Mouse (Mus musculus) liver, adult (tissue): ENCODE measurements around the gene Efcab5.

Source experiments
- GATA4 ChIP-seq: IDR thresholded peaks from 2 replicates; pipeline ENCODE4 v1.6.1; 2014; ENCODE audit warnings: mild to moderate bottlenecking, low read length; ENCODE audit not compliant: insufficient replicate concordance

Efcab5 gene

GRCm38 (mm10) chr11:77193941-77194553, 5.3 kb upstream of the Efcab5 start:
- TF ChIP-seq GATA4: no peak

GRCm38 (mm10) chr11:77193410-77193809, 4.6 kb upstream of the Efcab5 start:
- no peak for TF ChIP-seq GATA4

DNA sequence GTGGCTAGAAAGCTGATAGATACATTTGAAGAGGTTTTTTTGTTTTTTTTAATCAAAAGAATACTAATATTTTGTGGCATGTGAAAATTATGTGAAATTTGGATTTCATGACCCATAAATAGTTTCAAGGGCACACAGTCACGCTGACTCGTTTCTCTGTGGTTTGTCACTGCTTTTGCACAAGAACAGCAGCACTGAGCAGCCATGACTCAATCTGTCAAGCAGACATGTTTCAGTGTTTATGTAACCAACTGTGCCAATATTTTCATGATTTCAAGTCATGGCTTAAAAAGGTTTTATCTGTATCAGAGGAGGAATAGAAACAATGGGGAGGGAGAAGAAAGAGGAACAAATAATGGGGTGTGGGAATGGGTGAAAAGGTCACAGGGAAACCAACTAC, 3.8 kb downstream of the Efcab5 start:
- no peak for TF ChIP-seq GATA4

DNA sequence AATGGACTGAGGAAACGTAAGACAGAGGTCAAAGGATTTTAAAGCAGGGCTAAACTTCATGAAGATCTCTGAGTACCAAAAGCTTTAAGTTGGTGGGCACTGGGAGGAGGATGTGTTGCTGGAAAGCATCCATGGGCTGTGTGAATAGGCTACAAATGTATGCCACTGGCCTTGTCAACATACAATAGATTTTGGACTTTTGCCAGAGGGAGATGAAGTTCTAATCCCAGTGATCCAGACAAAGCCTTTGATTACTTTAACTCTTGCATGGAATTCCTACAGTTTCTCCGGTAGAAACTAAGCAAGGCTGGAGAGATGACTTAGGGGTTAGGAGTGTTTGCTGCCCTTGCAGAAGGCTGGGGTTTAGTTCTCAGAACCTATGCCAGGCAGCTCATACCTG, 6.2 kb downstream of the Efcab5 start:
- no peak for TF ChIP-seq GATA4

- no peak for TF ChIP-seq GATA4
These were observed 6.7 kb downstream of the Efcab5 start for GRCm38 (mm10) chr11:77182041-77182440.

DNA sequence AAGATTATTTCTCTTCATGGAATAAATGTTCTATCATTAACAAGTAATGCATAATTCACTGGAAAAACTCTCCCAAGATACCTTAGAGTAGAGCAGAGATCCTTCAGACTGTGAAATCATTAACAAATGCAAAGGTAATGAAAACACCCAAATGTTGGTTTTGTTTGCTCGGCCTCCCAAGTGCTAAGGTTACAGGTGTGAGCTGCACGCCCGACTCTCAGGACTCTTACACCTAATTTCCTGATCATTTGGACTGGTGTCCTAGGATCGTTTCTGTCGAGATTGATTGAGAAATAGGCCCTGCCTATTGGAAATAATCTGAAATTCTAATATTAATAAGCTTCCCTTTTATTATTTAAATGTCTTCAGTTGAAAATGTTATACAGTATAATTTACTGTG, 7.2 kb downstream of the Efcab5 start:
- no peak for TF ChIP-seq GATA4

- no peak for TF ChIP-seq GATA4
These were observed 7.9 kb downstream of the Efcab5 start for GRCm38 (mm10) chr11:77180886-77181285.

DNA sequence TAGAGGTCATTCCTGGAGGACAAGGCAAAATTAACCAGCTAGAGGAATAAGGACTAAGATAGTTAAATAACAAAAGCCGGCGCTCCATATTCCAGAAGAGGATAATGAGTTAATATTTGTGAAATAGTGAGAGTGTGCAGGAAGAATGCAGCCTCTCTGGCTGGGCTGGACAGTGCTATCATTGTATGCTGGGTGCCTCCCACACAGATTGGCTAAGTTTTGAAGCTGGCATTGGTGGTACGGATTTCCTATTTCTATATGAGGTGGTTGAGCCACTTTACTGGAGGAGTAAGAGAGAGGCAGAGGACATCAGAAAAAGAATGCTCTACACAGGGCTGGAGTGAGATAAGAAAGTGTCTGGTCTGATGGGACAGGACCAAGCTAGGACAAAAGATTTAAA, 9.0 kb downstream of the Efcab5 start:
- TF ChIP-seq GATA4: no peak

- TF ChIP-seq GATA4: no peak
These were observed 14.2 kb downstream of the Efcab5 start for GRCm38 (mm10) chr11:77174531-77174930.

DNA sequence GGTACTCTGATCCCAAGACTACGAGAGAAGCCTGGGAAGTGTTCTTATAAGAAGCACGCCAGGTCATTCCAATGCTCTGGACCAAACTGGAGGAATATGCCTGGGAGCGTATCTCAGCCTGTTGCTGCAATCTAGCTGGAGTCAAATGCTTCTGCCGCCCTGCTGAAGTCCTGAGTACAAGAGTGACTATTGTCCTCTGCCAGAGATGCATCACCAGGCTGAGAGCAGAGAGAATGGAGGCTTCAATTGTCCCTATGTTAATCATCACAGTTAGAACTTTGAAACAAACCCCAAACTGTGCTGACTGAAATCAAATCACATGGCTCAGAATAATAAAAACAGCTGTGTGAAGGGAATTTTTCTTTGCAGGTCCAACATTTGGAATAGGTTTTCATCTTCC, 15.0 kb downstream of the Efcab5 start:
- TF ChIP-seq GATA4: no peak

DNA sequence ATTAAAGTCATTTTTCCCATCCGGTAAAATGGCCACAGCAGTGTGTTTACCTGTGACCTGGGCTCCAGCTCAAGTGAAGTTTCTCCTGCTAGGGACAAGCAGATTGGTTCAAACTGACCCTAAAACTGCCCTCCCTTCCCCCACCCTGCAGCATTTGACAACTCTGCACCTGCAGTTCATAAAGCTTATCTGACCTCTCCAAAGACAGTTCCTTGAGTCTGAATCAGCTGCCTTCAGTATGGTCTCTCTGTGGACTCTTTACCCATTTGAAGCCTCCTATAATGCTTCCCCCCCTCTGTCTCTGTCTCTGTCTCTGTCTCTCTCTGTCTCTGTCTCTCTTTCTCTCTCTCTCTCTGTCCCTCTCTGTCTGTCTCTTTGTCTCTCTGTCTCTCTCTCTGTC, 28.0 kb downstream of the Efcab5 start:
- no peak for TF ChIP-seq GATA4

DNA sequence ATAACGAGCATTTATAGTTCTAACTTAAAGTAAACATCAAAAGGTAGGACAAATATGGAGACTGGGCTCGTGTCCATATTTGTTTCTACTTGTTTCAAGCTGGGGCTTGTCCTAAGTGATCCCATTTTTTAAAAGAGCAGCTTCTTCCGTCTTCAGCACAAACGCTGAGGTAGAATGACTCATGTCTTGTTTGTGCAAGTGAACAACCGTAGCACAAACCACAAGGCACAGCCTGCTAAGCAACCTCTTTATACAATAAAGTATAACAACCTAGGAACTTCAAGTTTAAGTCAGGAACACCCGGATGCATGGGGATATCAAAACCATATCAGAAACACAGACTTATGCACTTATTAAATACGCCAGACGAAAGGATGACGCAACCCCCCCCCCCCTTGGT, 28.4 kb downstream of the Efcab5 start:
- TF ChIP-seq GATA4: no peak

DNA sequence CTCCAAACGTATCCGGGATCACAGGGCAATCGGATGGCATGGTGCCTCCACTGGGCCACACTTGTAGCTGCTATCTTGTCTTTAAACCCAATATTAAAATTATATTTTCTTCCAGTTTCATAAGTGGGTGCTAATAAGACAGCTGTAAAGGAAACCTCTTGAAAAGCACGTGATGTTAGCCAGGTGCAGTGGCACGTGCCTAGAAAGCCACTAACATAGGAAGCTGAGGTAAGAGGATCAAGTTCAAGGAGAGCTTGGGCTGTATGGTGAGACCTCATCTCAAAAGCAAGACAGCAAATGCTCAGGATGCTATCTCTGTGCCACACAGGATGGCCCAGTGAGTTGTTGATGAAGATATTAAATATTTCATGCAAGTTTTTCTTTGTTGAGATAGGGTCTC, 34.6 kb downstream of the Efcab5 start:
- TF ChIP-seq GATA4: no peak

GRCm38 (mm10) chr11:77150806-77151205, 38.0 kb downstream of the Efcab5 start:
- TF ChIP-seq GATA4: no peak

DNA sequence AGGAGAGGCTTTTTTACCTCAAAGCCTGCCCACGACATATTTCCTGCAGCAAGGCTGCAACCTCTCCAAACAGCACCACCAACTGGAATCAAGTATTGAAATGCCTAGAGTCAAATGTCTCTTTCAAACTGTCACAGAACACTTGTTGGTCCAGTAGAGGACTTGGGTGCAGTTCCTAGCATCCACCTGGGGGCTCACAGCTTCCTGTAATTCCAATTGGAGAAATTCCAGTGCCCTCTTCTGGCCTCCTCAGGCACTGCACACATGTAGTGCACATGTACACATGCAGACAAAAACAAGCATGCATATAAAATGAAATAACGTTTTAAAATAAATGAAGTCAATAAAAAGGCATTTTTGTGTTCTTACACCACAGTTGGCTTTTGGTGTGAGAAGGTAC, 40.0 kb downstream of the Efcab5 start:
- no peak for TF ChIP-seq GATA4

- TF ChIP-seq GATA4: no peak
These were observed 41.0 kb downstream of the Efcab5 start for GRCm38 (mm10) chr11:77147753-77148152.

GRCm38 (mm10) chr11:77145423-77145822, 43.3 kb downstream of the Efcab5 start:
- TF ChIP-seq GATA4: no peak
